Mouse (Mus musculus) heart, embryonic 14.5 days (tissue): Measurements from ENCODE around the gene Snupn. TPM values are rescaled to one million over a fixed set of nuclear protein-coding genes. Genes with fewer than 3 reads are reported as not detected.

Experiments
- ATAC-seq: fragments of 200-750 bp; cut with Nextera tagmentation; 2 replicates; pipeline ENCODE4 v1.8.0; 2017; ENCODE audit warnings: low read depth, moderate TSS enrichment; ENCODE audit not compliant: insufficient number of reproducible peaks, insufficient read depth, low FRiP score
- H3K27ac ChIP-seq, 2 experiments: fragments of 200-500 bp in 1 of 2; fragments of 300-500 bp in 1 of 2; sonication (generic) in 1 of 2; replicated peaks in 1 of 2; 2 replicates each; pipeline ENCODE4 v1.5.1; 2012 to 2014; ENCODE audit warnings: low read depth in 2 of 2, low read length in 2 of 2, control low read depth in 1 of 2, mild to moderate bottlenecking in 1 of 2, mixed read lengths in 1 of 2; ENCODE audit not compliant: control insufficient read depth in 1 of 2, insufficient read depth in 1 of 2
- H3K27me3 ChIP-seq: fragments of 300-500 bp; sonication (generic); 2 replicates; pipeline ENCODE4 v1.6.1; 2014; ENCODE audit warnings: mild to moderate bottlenecking, low read length, control low read depth; ENCODE audit not compliant: control insufficient read depth, insufficient read depth
- H3K36me3 ChIP-seq: fragments of 300-500 bp; sonication (generic); 2 replicates; pipeline ENCODE4 v1.6.1; 2014; ENCODE audit warnings: mild to moderate bottlenecking, control low read depth, low read length, mixed read lengths; ENCODE audit not compliant: control insufficient read depth, insufficient read depth
- H3K4me1 ChIP-seq, 2 experiments: fragments of 200-500 bp in 1 of 2; fragments of 300-500 bp in 1 of 2; sonication (generic) in 1 of 2; 2 replicates each; pipeline ENCODE4 v1.6.1; 2012 to 2014; ENCODE audit warnings: low read length in 2 of 2, control low read depth in 1 of 2, mixed read lengths in 1 of 2; ENCODE audit not compliant: control insufficient read depth in 2 of 2, insufficient read depth in 2 of 2
- H3K4me2 ChIP-seq: fragments of 300-500 bp; sonication (generic); 2 replicates; pipeline ENCODE4 v1.6.1; 2014; ENCODE audit warnings: mild to moderate bottlenecking, low read length
- H3K4me3 ChIP-seq, 2 experiments: fragments of 200-500 bp in 1 of 2; fragments of 300-500 bp in 1 of 2; sonication (generic) in 1 of 2; 2 replicates each; pipeline ENCODE4 v1.5.1; 2012 to 2014; ENCODE audit warnings: low read length in 2 of 2, mild to moderate bottlenecking in 2 of 2, control low read depth in 1 of 2, low read depth in 1 of 2, moderate library complexity in 1 of 2; ENCODE audit not compliant: control insufficient read depth in 1 of 2, insufficient read depth in 1 of 2
- H3K9ac ChIP-seq: fragments of 300-500 bp; sonication (generic); 2 replicates; pipeline ENCODE4 v1.6.1; 2014; ENCODE audit warnings: mild to moderate bottlenecking, low read length
- H3K9me3 ChIP-seq: fragments of 300-500 bp; sonication (generic); 2 replicates; pipeline ENCODE4 v1.6.1; 2016; ENCODE audit warnings: low read length, control low read depth; ENCODE audit not compliant: control insufficient read depth
- WGBS: fragments of 180-500 bp; shearing (Covaris S2); extraction: QIAGEN DNeasy Blood & Tissue Kit; methylation state at CpG from one replicate; pipeline ENCODE4 v1.1.7; 2014; 5-methylcytosine and 5-hydroxymethylcytosine counted together
- polyA plus RNA-seq: library from polyadenylated mRNA; unstranded; fragments of >200 nt; fragmentation: Nextera tagmentation; extraction: Ambion mirVana; gene quantifications from 2 replicates; pipeline ENCODE4 v1.2.1, GENCODE M21; 2014

Gene Snupn
- polyA plus RNA-seq, 1 experiment from 2014 or later, result 18.8 TPM

DNA sequence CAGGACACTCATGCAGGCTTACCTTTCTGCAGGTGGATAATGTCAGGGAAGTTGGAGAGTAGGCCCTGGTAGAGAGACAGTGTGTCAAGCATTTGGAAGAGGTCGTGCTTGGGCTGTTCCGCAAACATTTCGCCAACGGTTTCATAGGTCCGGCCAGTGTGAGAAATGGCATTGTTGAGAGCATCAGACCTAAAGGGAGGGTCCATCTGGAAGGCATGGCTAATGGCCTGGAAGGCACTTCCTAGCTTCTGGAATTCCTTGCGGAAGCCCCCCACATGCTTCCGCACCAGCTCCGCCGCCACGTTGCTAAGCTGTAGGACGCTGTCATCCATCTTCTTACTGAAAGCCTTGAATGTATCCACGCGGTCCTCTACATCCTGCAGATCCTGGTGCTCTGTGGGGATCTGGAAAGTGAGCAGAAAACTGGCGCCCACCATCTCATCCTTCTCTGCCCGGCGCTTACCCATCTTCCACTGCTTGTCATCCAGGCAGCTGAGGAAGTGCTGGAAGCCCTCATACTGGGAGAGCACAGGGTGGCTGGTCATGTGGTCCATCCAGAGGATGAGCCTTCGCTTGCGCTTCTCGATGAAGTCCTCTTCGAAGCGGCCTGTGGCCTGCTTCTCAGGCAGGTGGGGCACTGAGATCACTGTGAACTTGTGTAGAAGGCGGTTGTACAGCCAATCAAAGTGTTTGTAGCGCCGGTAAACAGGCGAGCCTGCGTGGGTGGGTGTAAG is 25.2 kb upstream of the Snupn start:
- Histone ChIP-seq H3K27ac (peak overlapping the region; percentile 86), H3K36me3 (peaks cover 23% of the 10 kb centered on the region), H3K4me1 (peaks cover 39 to 47% of the 10 kb centered on the region in 2 experiments), H3K27me3 (no peaks in the 10 kb centered on the region), H3K9ac (peak overlapping the region; percentile 72), H3K4me3 (peak overlapping the region; percentile 35 to 65), H3K4me2 (peak overlapping the region; percentile 95), H3K9me3 (no peaks in the 10 kb centered on the region)
- 76% methylated on average over 26 of the region's 26 CpGs for WGBS
- no peak for ATAC-seq

DNA sequence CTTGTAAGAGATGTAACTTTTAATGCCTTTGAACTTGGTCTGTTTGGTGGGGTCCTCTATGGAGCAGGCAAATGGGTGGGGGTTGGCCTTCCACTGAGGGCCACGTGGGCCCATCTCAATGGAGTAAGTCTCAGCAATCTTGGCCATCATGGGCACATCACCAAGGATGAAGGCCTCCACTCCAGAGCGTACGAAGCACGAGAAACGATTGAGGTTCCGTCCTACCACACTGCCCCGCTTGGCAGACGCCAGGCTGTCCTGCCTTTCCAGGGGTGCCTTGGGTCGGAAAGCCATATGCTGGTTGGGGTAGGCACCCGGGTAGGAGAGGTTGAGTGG is 24.7 kb upstream of the Snupn start:
- Histone ChIP-seq H3K9me3 (no peaks in the 10 kb centered on the region), H3K27ac (0 out of 4 replicates have a peak overlapping the region, but pooled peaks of 1 of the 2 experiments have one; percentile 86), H3K4me3 (peak overlapping the region in 1 of 2 experiments; percentile 65; a peak in 1 of 4 replicates), H3K36me3 (peaks cover 20% of the 10 kb centered on the region), H3K4me2 (peak overlapping the region; percentile 95), H3K4me1 (peaks cover 39 to 47% of the 10 kb centered on the region in 2 experiments), H3K9ac (peak overlapping the region; percentile 72; the same call in 1 of the 2 replicates), H3K27me3 (no peaks in the 10 kb centered on the region)
- ATAC-seq, result no peak
- 95% methylated on average over 10 of the region's 10 CpGs for WGBS

GRCm38 (mm10) chr9:56926387-56926786 is 24.3 kb upstream of the Snupn start:
- Histone ChIP-seq H3K36me3 (peaks cover 16% of the 10 kb centered on the region), H3K9ac (peak overlapping the region; percentile 82), H3K9me3 (no peaks in the 10 kb centered on the region), H3K4me1 (peaks cover 39 to 47% of the 10 kb centered on the region in 2 experiments), H3K27ac (peak overlapping the region in 1 of 2 experiments; percentile 93; a peak in 2 of 4 replicates), H3K4me2 (peak overlapping the region; percentile 95), H3K4me3 (peak overlapping the region; percentile 65 to 89), H3K27me3 (no peaks in the 10 kb centered on the region)
- 65% methylated on average over 10 of the region's 10 CpGs for WGBS
- no peak for ATAC-seq

DNA sequence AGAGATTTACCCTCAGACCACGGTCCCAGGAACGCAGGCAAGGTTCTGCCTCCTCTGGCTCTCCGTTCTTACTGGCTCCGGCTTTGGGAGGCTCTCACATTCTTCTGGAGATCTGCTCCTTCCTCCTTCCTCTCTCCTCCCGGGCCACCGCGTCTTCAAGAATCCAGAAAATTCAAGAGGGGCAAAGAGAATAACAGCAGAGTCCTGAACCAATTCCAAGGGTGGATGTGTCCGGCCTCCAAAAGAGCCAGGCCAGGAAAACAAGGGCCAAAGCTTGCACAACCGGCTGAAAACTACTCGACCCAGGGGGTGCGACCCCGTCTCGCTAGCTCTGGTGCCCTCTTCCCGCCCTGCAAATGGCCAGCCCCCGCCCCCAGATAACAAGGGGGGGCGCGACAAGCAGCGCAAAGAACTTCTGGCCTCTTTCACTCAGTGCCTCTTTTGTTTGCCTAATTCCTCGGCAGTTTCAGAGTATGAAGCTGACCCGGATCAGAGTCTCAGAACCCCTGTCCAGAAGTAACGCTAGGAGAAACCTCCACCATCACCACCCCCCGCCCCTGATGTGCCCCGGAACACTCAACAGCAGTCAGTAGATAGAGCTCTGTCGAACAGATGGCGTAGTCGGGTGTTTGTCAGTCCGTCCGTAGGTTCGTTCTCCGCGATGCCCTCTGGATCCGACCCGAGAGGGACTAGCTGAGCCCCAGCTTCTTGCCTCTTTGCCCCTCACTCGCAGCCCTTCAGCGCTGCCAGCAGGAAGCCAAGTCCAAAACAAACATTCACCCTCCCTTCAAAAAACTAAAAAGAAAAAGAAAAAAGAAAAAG is 23.3 kb upstream of the Snupn start:
- Histone ChIP-seq H3K27me3 (no peaks in the 10 kb centered on the region), H3K36me3 (peaks cover 6% of the 10 kb centered on the region), H3K4me2 (peak overlapping the region; percentile 95), H3K9ac (peak overlapping the region; percentile 82), H3K9me3 (no peaks in the 10 kb centered on the region), H3K4me3 (peak overlapping the region; percentile 65 to 89), H3K4me1 (peaks cover 39 to 47% of the 10 kb centered on the region in 2 experiments), H3K27ac (peak overlapping the region; percentile 93 to 97)
- under 1% methylated on average over 34 of the region's 35 CpGs for WGBS
- no peak for ATAC-seq

- H3K4me3 ChIP-seq, result peak within 1 kb of the TSS; percentile 65 to 89
- H3K27me3 ChIP-seq, result no peaks in the 10 kb centered on the region
- H3K4me2 ChIP-seq, result peak within 1 kb of the TSS; percentile 95
- H3K9me3 ChIP-seq, result no peaks in the 10 kb centered on the region
- peaks cover 35 to 39% of the 10 kb centered on the region in 2 experiments for H3K4me1 ChIP-seq
- peak within 1 kb of the TSS; percentile 93 to 97 for H3K27ac ChIP-seq
- peak; percentile 63 for ATAC-seq
- under 1% methylated on average over 49 of the region's 50 CpGs for WGBS
- peak within 1 kb of the TSS; percentile 82 for H3K9ac ChIP-seq
- H3K36me3 ChIP-seq, result no peaks in the 10 kb centered on the region; the same call in 1 of the 2 replicates
Observed at GRCm38 (mm10) chr9:56928041-56928811, 22.5 kb upstream of the Snupn start, which contains the start of gene Snx33. Gene Snx33 (minus strand): TSS chr9:56928371.

DNA sequence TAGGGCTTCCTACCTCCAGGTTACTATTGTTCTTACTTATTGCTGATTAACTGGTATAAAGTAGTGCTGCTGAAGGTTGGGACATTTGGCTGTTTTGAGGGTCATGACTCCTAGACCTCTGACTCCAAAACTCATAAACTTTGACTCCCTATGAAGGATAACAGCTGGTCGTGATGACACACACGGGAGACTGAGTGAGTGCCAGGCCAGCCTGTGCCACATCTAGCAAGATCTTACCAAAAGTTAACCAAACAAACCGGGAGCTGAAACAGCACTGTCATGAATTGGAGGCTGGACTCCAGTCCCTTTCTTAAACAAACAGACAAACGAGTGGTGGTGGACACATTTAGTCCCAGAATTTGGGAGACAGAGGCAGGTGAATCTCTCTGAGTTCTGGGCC is 21.2 kb upstream of the Snupn start:
- H3K4me1 ChIP-seq, result peaks cover 23 to 26% of the 10 kb centered on the region in 2 experiments
- ATAC-seq, result no peak
- no peak overlapping the region for H3K27ac ChIP-seq
- 47% methylated on average over 4 of the region's 4 CpGs for WGBS
- no peak overlapping the region for H3K4me2 ChIP-seq
- no peaks in the 10 kb centered on the region; the same call in 1 of the 2 replicates for H3K36me3 ChIP-seq
- H3K9me3 ChIP-seq, result no peaks in the 10 kb centered on the region
- no peaks in the 10 kb centered on the region for H3K27me3 ChIP-seq
- H3K4me3 ChIP-seq, result no peak overlapping the region
- no peak overlapping the region for H3K9ac ChIP-seq

DNA sequence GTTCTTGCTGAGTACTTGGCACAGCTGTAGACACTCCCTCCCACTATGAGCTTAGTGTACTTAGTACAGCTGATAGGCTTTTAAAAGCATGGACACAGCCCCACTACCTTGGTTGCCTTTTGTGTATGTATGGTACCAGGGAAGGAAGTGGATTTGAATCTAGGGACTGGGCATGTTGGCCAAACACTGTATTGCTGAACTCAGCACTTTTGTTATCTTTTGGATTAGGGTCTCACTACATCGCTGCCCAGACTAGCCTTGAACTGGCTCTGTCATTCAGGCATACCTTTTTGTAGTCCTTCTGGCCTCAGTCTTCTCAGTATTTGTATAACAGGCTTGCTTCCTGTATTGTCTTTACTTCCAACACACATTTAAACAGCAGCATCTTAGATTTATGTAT is 20.1 kb upstream of the Snupn start:
- no peak for ATAC-seq

More for the DNA sequence above, 20.1 kb upstream of the Snupn start:
- Histone ChIP-seq H3K4me2 (no peak overlapping the region), H3K36me3 (no peaks in the 10 kb centered on the region; the same call in 1 of the 2 replicates), H3K4me3 (no peak overlapping the region), H3K9ac (no peak overlapping the region), H3K27ac (no peak overlapping the region), H3K9me3 (no peaks in the 10 kb centered on the region), H3K4me1 (peaks cover 16% of the 10 kb centered on the region in 2 experiments), H3K27me3 (no peaks in the 10 kb centered on the region)
- WGBS, result 50% methylated on average over 1 of the region's 1 CpGs
